Mouse (Mus musculus): Measurements from ENCODE around the gene Rtl8a. TPM values are rescaled to one million over a fixed set of nuclear protein-coding genes. Genes with fewer than 3 reads are reported as not detected.

Gene Rtl8a
- total RNA-seq, 4 experiments from 2014 or later: 51.2 to 67.1 (median 55.0) TPM

Other genes starting within 250 kb of the Rtl8a start
- gene Etd, start 208.8 kb downstream of the Rtl8a start, total RNA-seq (2022): not detected
- gene Rtl8c, start 35.6 kb downstream of the Rtl8a start, total RNA-seq (2022): 1 to 10 TPM; 2.3 to 5.6 (median 3.7) TPM
- not detected for gene Gm14597, start 34.7 kb downstream of the Rtl8a start, total RNA-seq (2022)
- 10 to 100 TPM; 39.2 to 63.2 (median 46.2) TPM for gene Rtl8b, start 26.7 kb upstream of the Rtl8a start, total RNA-seq (2022)
- not detected for gene 4930502E18Rik, start 81.1 kb upstream of the Rtl8a start, total RNA-seq (2022)
- gene 1700013H16Rik, start 114.1 kb upstream of the Rtl8a start, total RNA-seq (2022): not detected
- gene Zfp36l3, start 132.7 kb upstream of the Rtl8a start, total RNA-seq (2022): not detected
- gene Xlr, start 154.0 kb upstream of the Rtl8a start, total RNA-seq (2022): under 1 TPM in 1 of 4 experiments, not detected in 3; 0.62 TPM